Mouse (Mus musculus) c-Kit-positive CD71-negative TER-119-negative erythroid progenitor cells, embryonic 14.5 days (primary cell): Measurements from ENCODE around the gene Sart1.
"Not testable (repeated sequence)": the region's sequence is repeated elsewhere in the genome, so short reads cannot be mapped to it uniquely, and the experiment has no call there.

Experiments
- DNase-seq: peaks from one replicate; pipeline ENCODE4 v3.0.0-alpha.2; 2013; ENCODE audit warnings: low read depth

Sart1 gene

DNA sequence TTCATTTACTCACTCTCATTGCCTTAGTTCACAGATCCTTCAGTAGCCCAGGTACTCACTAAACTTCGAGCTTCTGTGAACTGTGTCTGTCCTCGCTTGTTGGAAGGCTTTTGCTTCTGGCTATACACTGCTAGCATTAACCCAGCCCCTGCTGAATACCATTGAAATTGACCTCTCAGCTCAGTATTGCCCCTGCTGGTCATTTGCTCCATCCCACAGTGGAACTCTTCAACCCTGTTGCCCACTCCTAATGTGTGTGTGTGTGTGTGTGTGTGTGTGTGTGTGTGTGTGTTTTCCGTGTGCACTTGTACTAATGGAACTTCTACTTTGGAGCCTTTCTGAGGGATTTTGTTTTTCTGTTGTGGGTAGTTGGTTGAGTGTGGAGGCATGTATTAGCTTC is 17.6 kb downstream of the Sart1 start:
- DNase-seq, result no peak

DNA sequence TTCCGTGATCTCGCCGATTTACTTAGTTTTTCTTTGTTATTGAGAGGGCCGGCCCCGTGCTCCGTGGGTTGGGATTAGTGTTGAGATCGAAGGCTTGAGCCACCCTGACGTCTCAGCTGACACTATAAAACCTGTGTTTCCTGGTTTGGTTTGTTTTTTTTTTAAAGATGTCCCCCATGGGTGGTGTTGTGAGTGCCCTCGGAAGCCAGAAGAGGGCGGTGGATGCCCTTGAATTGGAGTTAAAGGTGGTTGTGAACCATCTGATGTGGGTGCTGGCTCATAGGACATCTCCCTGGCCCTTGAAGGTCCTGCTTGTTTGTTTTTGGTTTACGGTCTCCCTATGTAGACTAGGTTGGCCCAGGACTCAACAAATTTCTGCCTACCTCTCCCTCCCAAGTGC is 21.0 kb downstream of the Sart1 start:
- DNase-seq, result peak; percentile 30

DNA sequence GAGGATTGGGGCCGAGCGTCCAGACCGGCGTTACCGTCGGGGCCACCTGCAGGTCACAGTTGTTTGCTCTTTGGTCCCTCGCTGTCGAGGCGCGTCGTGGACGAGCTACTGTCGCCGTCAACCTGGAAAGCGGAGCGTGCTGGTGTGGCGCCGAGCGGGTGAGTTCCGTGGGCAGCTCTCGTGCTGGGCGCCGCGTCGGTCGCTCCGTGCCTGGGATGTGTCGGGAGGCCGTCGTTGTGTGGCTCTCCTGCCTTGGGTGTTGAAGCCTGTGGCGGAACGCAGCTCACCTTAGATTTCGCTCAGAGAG is 21.5 kb downstream of the Sart1 start, which contains the start of gene Banf1:
Gene Banf1 (minus strand): TSS at position 116 of the 307 bp plus-strand sequence.
- DNase-seq, result no peak

DNA sequence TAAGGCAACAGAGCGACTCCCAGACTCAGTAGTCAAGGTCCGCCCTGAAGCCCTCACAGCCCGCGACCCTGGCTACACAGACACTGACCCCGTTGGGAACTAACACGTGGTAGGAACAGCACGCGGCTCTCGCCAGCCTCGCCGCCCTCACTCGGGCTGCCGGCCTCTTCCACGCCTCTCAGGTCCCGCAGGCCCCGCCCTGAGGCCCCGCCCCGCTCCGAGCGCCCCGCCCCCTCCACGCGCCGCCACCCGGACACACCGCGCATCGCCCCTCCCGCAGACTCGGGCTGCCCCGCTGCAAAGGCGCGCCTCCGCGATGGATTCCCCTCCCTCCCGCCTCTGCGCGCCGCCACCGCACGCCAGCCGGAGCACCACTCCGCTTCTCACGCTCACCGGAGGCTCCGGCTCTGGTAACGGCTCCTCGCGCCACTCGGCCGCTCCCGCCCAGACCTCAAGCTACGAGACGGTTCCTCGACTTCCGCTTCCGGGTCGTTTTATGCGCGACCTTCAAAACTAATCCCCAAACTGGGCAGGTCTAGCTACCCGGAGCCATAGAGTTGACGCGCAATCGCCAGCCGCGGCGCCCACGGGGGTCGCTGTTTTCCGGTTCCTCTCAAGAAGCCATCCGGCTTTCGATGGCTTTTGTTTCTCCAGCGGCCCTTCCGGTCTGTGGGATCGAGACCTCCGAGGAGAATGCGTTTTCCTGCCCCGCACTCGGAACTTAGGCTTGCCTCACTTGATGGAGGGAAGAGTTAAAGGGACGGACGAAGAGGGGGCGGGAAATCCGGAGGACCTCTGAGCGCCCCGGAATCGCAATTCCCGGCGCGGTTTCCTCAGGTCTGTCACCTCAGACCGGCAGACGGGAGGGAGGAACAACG is 22.1 kb downstream of the Sart1 start, which contains the start of gene Eif1ad:
Gene Eif1ad (plus strand): TSS at position 567 of the 878 bp plus-strand sequence.
- peak; percentile 96 for DNase-seq

DNA sequence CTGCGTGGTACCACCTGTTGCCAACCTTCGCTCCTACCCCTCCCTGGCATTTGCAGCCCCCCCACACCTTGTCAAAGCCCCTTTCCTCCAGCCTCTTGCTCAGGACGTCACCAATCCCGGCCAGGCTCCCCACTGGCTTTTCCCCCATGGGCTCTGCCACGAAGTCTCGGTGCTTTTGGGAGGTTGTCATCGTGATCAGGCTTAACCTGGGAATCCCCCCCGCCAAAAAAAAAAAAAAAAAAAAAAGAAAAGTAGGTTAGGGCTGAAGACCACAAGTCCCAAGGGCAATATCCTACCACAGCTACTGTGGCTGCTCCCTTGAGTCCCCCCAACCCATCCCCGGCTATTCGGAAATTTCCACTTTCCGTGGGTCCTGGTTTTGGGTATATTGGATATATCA is 22.8 kb downstream of the Sart1 start:
- no peak for DNase-seq

DNA sequence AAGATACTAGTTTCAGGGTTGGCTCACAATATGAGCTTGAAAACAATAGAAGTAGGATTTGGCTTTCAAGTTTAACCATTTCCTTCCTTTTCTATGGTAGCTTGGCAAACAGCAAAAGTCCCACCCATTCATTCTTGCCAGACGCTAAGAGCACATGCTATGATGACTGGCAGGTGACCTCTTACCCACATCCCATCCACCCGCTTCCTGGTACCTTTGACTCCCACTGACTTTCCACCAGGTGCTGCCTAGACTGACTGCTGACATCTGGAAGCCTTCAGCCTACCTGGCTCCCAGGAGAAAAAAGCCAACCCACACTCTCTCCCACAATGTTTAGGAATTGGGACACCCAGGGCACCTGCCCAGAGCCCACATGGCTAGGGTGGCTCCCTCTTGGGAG is 24.4 kb downstream of the Sart1 start:
- DNase-seq, result no peak

DNA sequence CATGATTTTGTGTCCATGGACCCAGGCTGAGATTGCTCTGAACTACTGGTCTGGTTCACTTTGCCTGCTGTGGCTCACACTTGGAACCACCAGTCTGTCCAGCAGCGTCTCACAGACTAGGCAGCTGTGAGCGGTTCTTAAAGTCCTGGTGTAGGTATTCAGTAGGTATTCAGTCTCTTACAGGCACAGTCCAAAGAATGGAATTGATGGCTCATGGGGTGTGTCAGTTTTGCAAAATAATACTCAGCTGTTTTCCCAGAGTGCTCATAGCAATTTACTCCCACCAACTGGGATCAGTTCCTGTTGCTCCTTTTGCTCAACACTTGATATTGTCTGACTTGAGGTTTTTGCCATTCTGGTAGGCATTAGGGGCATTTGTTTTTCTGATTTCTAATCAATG is 26.3 kb downstream of the Sart1 start:
- DNase-seq, result no peak

DNA sequence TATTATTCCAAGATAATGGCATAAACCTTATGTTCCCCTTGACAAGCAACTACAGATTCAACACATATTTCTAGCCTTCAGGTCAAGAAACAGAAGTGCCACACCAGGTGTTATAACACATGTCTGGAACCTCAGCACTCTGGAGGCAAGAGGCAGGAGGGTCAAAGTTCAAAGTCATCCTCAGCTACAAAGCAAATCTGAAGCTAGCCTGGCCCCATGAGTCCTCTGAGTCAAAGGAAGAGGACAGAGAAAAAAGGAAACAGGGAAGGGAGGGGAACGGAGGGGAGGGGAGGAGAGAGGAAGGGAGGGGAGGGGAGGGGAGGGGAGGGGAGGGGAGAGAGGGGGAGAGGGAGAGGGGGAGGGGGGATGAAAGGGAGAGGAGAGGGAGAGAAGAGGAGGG is 32.4 kb downstream of the Sart1 start:
- DNase-seq, result no peak

DNA sequence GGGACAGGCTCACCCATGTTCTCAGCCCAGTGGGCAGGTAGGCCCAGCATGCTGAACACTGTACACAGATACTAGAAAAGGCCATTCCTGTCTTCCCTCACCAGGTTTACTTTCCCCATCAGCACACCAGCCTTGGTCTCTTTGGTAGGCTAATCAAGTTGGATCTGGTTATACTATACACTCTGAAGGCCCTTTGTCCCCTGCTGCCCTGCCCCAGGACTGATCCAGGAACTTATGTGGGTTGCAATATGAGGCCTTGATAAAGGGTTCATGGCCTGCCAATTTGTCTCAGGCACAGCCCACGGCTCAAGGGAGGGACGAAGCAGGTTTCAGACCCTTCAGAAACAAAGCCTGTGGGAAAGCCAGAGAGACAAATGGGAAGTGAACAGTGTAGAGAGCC is 34.9 kb downstream of the Sart1 start:
- DNase-seq, result no peak

DNA sequence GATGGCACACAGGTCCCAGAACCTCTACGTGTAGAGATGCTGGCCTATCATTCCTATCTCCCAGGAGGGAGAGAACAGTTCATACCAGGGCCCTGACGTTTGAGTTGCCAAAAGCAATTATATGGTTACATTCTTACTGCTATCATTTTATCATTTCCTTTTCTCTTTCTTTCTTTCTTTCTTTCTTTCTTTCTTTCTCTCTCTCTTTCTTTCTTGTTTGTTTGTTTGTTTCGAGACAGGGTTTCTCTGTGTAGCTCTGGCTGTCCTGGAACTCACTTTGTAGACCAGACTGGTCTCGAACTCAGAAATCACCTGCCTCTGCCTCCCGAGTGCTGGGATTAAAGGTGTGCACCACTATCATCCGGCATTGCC is 39.0 kb downstream of the Sart1 start, which contains the start of gene Cst6:
Gene Cst6 (minus strand): TSS at position 73 of the 372 bp plus-strand sequence.
- DNase-seq, result not testable (repeated sequence)

DNA sequence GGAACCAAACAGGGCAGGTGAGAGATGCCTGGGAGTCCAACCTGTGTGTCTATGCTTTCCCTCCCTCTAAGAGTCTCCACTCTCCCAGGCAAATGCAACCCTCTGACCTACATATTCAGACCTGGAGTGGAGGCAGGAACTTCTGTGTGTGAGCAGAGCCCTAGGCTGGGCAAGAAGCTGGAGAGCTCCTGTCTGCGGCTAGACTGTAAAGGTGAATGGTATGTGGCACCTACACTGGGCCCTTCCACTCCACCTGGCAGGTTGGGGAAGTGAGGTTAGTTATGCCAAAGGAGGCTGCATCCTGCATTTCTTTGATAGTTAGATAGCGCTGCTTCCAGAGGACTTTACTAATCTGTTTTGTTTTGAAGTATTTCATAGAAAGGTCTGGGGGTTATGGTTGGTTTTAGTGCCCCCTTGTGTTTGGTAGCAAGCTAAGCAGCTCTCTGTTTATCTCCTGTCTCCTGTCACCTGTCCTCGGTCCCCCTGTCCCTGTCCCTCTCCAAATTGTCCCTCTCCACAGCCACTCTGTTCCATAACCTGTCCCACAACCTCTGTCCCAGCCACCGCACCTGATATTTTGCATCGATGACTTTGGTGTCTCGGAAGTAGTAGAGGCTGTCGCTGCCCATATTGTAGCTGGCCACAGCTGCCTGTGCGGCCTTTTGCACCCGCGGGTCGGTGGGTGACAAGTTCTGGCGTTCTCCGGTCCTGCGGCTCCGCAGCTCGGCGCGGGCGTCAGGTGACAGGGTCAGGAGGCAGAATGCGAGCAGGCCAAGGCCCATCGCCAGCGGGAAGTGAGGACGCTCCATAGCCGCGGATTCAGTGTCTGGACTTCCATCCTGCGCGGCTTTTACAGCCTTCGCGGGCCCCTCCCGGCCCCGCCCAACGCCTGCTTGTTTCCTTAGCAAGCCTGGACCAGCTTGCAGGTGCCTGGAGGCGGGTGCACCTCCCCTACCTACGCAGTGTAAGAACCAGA is 39.7 kb downstream of the Sart1 start:
- DNase-seq, result peak; percentile 33

DNA sequence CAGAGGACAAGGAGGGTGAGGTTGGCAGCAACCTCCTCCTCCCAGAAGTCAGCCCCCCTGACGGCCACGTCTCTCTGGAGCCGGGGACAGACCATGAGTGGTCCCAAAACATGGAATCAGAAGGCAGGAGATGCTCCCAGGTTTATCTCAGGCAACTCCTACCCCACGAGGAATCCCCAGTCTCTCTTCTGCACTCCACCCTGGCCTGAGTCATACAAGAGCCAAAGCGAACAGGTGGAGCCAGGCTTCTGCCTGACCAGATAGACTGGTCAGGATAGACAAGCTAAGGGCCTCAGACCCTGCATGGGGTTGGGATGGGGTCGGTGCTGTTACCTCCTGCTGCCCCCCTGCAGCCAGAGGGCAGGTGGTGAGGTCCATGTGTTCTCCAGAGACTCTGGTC is 40.4 kb downstream of the Sart1 start:
- DNase-seq, result no peak

DNA sequence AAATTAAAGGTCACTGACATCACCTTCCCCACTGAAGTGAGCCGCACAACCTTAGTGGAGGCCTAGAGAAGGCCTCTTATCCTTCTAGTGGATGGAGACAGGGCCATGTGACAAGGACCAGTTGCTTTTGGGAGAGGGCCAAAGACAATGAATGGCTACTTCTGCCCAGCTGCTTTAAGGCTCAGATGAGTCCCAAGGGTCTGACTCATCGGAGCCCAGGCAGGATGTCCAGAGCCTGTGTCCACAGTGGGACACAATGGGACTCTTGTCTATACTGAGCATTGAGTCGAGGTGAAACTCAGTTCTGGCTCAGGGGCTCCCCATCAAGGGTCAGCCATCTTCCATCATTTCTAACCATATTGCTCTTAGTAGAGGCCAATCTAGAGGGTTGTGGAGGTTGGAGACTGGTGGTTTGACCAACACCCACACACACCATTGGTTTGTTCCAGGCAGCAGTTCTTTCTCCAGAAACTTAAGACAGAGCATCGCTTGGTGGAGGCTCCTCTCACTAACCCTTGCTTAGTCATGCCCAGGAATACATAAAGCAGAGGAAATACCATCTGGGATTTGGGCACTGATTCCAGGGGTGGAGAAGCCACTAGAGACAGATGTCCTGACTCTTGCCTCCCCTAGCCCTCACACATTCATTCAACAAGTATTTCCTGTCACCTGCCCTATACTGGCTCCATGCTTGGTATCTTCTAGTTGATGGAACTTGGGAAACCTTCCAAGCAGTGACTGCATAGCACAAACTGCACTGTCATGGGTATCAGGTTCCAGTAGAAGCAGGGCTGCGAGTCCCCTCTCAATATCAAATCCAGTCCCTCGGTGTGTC is 43.0 kb downstream of the Sart1 start:
- DNase-seq, result no peak

DNA sequence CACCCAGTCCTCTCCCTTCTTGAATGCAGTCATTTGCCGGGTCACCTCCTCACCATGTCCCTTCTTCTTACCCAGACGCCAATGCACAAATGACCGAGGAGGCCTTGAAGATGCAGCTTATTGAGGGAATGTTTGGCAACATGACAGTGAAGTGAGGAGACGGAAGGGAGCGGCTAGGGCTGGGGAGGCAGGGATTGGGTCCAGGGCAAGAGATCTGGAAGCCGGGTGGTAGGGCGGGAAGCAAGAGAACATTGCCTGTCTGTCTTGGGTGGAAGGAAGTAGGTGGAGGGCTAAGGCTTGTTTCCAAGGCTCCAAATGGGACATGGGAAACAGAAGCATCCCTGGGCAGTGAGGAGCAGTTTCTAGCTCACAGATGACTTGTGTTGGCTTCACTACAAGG is 47.1 kb downstream of the Sart1 start:
- DNase-seq, result no peak

DNA sequence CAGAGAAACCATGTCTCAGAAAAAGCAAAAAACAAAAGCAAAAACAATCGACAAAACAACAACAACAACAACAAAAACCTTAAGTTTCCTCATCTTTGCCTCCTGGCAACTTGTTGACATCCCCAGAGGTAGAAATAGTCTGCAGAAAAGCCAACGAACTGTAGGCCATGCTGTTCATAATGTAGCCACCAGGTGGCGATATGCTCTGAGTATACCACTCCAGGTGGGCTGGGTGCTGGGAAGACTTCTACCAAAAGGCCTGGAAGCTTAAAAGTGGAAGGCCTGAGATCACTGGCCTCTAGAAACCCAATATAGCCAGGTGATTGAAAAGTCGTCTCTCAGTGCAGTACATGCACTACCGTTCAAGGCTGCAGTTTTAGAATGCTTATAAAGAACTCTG is 50.5 kb downstream of the Sart1 start:
- peak; percentile 53 for DNase-seq

DNA sequence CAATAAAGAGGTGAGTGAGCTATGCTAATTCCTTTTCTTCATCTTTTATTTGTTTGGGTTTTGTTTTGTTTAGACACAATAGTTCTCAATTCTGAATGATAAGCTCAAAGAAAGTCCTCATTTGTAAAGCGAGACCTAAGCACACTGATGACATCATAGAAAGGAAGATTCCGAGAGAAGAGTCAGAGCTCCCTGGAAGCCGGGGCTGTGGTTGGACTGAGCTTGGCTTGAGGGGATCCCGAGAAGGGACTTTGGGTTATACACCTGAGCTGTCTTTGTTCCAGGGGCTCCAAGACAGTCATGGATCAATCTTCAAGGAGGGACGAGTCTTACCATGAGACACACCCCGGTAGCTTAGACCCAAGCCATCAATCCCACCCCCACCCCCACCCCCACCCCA is 53.1 kb downstream of the Sart1 start, which contains the start of gene Catsper1:
Gene Catsper1 (plus strand): TSS at position 301 of the 400 bp plus-strand sequence.
- no peak for DNase-seq

DNA sequence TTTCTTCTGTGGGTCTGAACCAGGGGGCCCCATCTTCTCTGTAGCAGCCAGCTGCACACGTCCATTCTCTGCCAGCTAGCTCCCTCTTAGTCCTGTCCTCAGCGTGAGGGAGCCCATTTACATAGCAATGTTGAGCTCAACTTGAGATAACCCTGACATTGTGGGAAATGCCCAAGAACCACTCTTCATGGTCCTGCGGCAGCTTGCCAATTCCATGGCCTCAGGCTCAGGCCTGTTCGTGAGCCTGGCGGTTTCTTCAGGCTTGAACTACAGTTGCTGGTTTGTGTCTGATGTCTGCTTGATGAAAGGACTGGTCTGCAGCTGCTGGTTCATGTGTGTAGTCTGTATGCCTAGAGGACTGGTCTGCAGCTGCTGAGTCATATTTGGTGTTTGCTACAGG is 53.8 kb downstream of the Sart1 start:
- no peak for DNase-seq

DNA sequence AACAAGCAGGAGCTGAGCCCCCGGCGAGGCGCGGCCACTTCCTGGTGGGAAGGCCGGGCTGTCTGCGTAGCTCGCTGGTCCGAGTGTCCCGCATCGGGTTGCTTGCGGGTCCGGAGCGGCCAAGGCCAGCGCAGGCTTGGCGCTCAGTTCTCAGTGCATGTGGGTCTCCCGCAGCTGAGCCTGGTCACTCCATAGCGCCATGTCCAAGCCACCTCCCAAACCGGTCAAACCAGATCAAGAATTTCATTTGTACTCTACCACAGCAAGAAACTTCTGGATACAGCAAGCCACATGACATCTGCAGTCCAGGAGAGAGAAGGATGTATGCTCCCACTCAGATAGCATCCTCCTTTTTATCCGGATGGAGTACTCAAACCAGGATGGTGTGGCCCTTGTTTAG is 60.5 kb downstream of the Sart1 start:
- no peak for DNase-seq
